Mouse (Mus musculus): ENCODE data around the gene Magea3. TPM values are rescaled to one million over a fixed set of nuclear protein-coding genes. Genes with fewer than 3 reads are reported as not detected.
"Not testable (repeated sequence)": the region's sequence is repeated elsewhere in the genome, so short reads cannot be mapped to it uniquely, and the experiment has no call there.

Magea3 gene
- not detected for polyA plus RNA-seq (2017; shearing (Covaris generic))

- ATAC-seq: not testable (repeated sequence)
Observed at GRCm38 (mm10) chrX:154949405-154949804, at the start of gene Magea3. Magea3 (minus strand) TSS chrX:154949505.

GRCm38 (mm10) chrX:154995750-154996149 is 46.4 kb upstream of the Magea3 start, which contains the start of gene Magea8:
Magea8 (minus strand) TSS chrX:154995850.
- ATAC-seq: not testable (repeated sequence)

- ATAC-seq: not testable (repeated sequence)
Observed at GRCm38 (mm10) chrX:154935887-154936286, 13.4 kb downstream of the Magea3 start, which contains the start of gene Magea6. Magea6 (minus strand) TSS chrX:154935987.

Other genes starting within 250 kb of the Magea3 start
- gene Cldn34b1, start 59.2 kb downstream of the Magea3 start, polyA plus RNA-seq (2017; shearing (Covaris generic)): not detected
- not detected for gene Magea6, start 13.5 kb downstream of the Magea3 start, polyA plus RNA-seq (2017; shearing (Covaris generic))
- not detected for gene Magea8, start 46.3 kb upstream of the Magea3 start, polyA plus RNA-seq (2017; shearing (Covaris generic))
- not detected for gene Magea5, start 113.6 kb upstream of the Magea3 start, polyA plus RNA-seq (2017; shearing (Covaris generic))
- gene Magea1, start 140.3 kb upstream of the Magea3 start, polyA plus RNA-seq (2017; shearing (Covaris generic)): not detected
- not detected for gene Magea2, start 144.2 kb upstream of the Magea3 start, polyA plus RNA-seq (2017; shearing (Covaris generic))
- not detected for gene Cldn34b2, start 178.9 kb upstream of the Magea3 start, polyA plus RNA-seq (2017; shearing (Covaris generic))

Measured in CD4-positive, CD25-positive, alpha-beta regulatory T cell, adult 4 months (primary cell).